Mouse (Mus musculus) cortical plate, adult 2 months (tissue): ENCODE data around the gene Ndufs2.

Source experiments
- CTCF ChIP-seq: fragments of 200-500 bp; IDR thresholded peaks from 2 replicates; pipeline ENCODE4 v1.5.1; 2011; ENCODE audit warnings: mild to moderate bottlenecking, control low read depth, low read length; ENCODE audit not compliant: insufficient read depth; ENCODE audit errors: extremely low read depth
- POLR2A ChIP-seq: fragments of 200-500 bp; IDR thresholded peaks from 2 replicates; pipeline ENCODE4 v1.6.1; 2011; ENCODE audit warnings: mild to moderate bottlenecking, low read length, control low read depth; ENCODE audit not compliant: insufficient read depth; ENCODE audit errors: extremely low read depth

DNA sequence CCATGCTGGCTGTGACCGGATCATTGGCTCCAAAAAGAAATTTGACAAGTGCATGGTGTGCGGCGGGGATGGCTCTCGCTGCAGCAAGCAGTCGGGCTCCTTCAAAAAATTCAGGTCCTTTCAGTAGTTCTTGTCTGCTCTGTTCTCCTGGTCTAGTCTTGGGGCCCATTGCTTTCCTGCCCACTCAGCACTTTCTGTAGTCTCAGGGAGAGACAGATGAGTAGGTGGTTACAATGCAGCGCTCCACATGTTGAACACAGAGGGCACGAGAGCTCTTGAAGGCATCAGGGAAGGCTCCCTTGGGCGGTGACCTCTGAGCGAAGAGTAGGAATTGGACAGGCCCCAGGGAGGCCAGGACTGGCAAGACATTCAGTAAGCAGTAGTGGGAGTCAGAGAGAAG, 6.6 kb upstream of the Ndufs2 start:
- TF ChIP-seq POLR2A (no peak), CTCF (no peak)
